Mouse (Mus musculus) lung, adult 2 months (tissue): ENCODE measurements around the gene Rtca. TPM values are rescaled to one million over a fixed set of nuclear protein-coding genes. Genes with fewer than 3 reads are reported as not detected.

Experiments
- DNase-seq: peaks from one replicate; pipeline ENCODE4 v3.0.0; 2022
- H3K4me1 ChIP-seq: fragments of 200-500 bp; 2 replicates; pipeline ENCODE4 v1.6.1; 2011; ENCODE audit warnings: low read length; ENCODE audit not compliant: control insufficient read depth, insufficient read depth
- H3K4me3 ChIP-seq: fragments of 200-500 bp; replicated peaks from 2 replicates; pipeline ENCODE3; 2011; ENCODE audit warnings: low read depth, mild to moderate bottlenecking, control low read depth, low read length; ENCODE audit errors: extremely low read depth
- CTCF ChIP-seq: fragments of 200-500 bp; IDR thresholded peaks from 2 replicates; pipeline ENCODE4 v1.5.1; 2011; ENCODE audit warnings: mild to moderate bottlenecking, low read length, control low read depth; ENCODE audit not compliant: insufficient read depth
- POLR2A ChIP-seq: fragments of 200-500 bp; IDR thresholded peaks from 2 replicates; pipeline ENCODE4 v1.6.1; 2011; ENCODE audit warnings: low read depth, mild to moderate bottlenecking, control low read depth, low read length, borderline replicate concordance; ENCODE audit errors: extremely low read depth
- WGBS: fragments of 180-500 bp; shearing (Covaris S2); methylation state at CpG from one replicate; pipeline ENCODE4 v1.1.7; 2018; 5-methylcytosine and 5-hydroxymethylcytosine counted together
- polyA plus RNA-seq: library from polyadenylated mRNA; depleted of rRNA; stranded (reverse); fragments of >200 nt; gene quantifications from 2 replicates; pipeline ENCODE4 v1.2.3, GENCODE M21; 2012; rRNA removed

Rtca gene
- polyA plus RNA-seq: 23.6 and 25.6 TPM in 2 replicates

- peak within 1 kb of the TSS; percentile 83 for H3K4me3 ChIP-seq
- peaks cover 10% of the 10 kb centered on the region for H3K4me1 ChIP-seq
- under 1% methylated on average over 44 of the region's 44 CpGs for WGBS
- peak; percentile 92 for DNase-seq
- TF ChIP-seq CTCF (peak; percentile 77), POLR2A (no peak)
These were observed at the start of gene Rtca for GRCm38 (mm10) chr3:116507772-116508351. Rtca (minus strand) TSS chr3:116508208.

- no peak for DNase-seq
- Histone ChIP-seq H3K4me1 (no peaks in the 10 kb centered on the region), H3K4me3 (no peak overlapping the region)
- no peak for TF ChIP-seq POLR2A
- WGBS: 85% methylated on average over 5 of the region's 5 CpGs
These were observed 43.4 kb upstream of the Rtca start for GRCm38 (mm10) chr3:116551362-116551761.

GRCm38 (mm10) chr3:116547430-116547829, 39.4 kb upstream of the Rtca start:
- 79% methylated on average over 5 of the region's 5 CpGs for WGBS
- DNase-seq: no peak
- Histone ChIP-seq H3K4me3 (no peak overlapping the region), H3K4me1 (no peaks in the 10 kb centered on the region; the same call in 1 of the 2 replicates)
- TF ChIP-seq POLR2A: no peak
- no peak for TF ChIP-seq CTCF

- Histone ChIP-seq H3K4me3 (no peak overlapping the region), H3K4me1 (no peaks in the 10 kb centered on the region; the same call in 1 of the 2 replicates)
- WGBS: 44% methylated on average over 3 of the region's 3 CpGs
- no peak for DNase-seq
- TF ChIP-seq POLR2A: no peak
- no peak for TF ChIP-seq CTCF
These were observed 34.5 kb upstream of the Rtca start for GRCm38 (mm10) chr3:116542532-116542931.

GRCm38 (mm10) chr3:116542070-116542469, 34.1 kb upstream of the Rtca start:
- no peak overlapping the region for H3K4me3 ChIP-seq
- no peaks in the 10 kb centered on the region; the same call in 1 of the 2 replicates for H3K4me1 ChIP-seq
- 77% methylated on average over 2 of the region's 2 CpGs for WGBS
- DNase-seq: no peak
- TF ChIP-seq CTCF (no peak), POLR2A (no peak)

- 69% methylated on average over 6 of the region's 6 CpGs for WGBS
- Histone ChIP-seq H3K4me3 (no peak overlapping the region), H3K4me1 (no peaks in the 10 kb centered on the region)
- DNase-seq: no peak
- TF ChIP-seq CTCF (no peak), POLR2A (no peak)
These were observed 29.2 kb upstream of the Rtca start for GRCm38 (mm10) chr3:116537200-116537573.

- no peak overlapping the region for H3K4me3 ChIP-seq
- TF ChIP-seq POLR2A (no peak), CTCF (no peak)
- H3K4me1 ChIP-seq: no peaks in the 10 kb centered on the region
- no peak for DNase-seq
- WGBS: 53% methylated on average over 16 of the region's 16 CpGs
These were observed 28.6 kb upstream of the Rtca start for GRCm38 (mm10) chr3:116536428-116537199.

GRCm38 (mm10) chr3:116530826-116531225, 22.8 kb upstream of the Rtca start:
- Histone ChIP-seq H3K4me1 (no peaks in the 10 kb centered on the region), H3K4me3 (no peak overlapping the region)
- DNase-seq: no peak
- TF ChIP-seq POLR2A (no peak), CTCF (no peak)
- WGBS: 46% methylated on average over 4 of the region's 4 CpGs

- no peaks in the 10 kb centered on the region for H3K4me1 ChIP-seq
- TF ChIP-seq POLR2A: no peak
- no peak for TF ChIP-seq CTCF
- no peak for DNase-seq
- 42% methylated on average over 5 of the region's 5 CpGs for WGBS
- no peak overlapping the region for H3K4me3 ChIP-seq
These were observed 21.7 kb upstream of the Rtca start for GRCm38 (mm10) chr3:116529741-116530140.

GRCm38 (mm10) chr3:116520141-116520761, 12.2 kb upstream of the Rtca start:
- 64% methylated on average over 12 of the region's 12 CpGs for WGBS
- TF ChIP-seq CTCF: no peak
- no peak for TF ChIP-seq POLR2A
- DNase-seq: no peak
- H3K4me3 ChIP-seq: no peak overlapping the region
- no peaks in the 10 kb centered on the region; the same call in 1 of the 2 replicates for H3K4me1 ChIP-seq
